Mouse (Mus musculus) neutrophil, adult 59 days (primary cell): ENCODE data around the gene Zfp36l2. TPM values are rescaled to one million over a fixed set of nuclear protein-coding genes. Genes with fewer than 3 reads are reported as not detected.

Experiments
- total RNA-seq, 2 experiments: library from RNA; stranded (reverse); gene quantifications; 1 replicate in 1 of 2; 2 replicates in 1 of 2; pipeline ENCODE4 v1.2.4; 2023

Zfp36l2 gene
- 100 to 1,000 TPM; 302 to 345 TPM for total RNA-seq

DNA sequence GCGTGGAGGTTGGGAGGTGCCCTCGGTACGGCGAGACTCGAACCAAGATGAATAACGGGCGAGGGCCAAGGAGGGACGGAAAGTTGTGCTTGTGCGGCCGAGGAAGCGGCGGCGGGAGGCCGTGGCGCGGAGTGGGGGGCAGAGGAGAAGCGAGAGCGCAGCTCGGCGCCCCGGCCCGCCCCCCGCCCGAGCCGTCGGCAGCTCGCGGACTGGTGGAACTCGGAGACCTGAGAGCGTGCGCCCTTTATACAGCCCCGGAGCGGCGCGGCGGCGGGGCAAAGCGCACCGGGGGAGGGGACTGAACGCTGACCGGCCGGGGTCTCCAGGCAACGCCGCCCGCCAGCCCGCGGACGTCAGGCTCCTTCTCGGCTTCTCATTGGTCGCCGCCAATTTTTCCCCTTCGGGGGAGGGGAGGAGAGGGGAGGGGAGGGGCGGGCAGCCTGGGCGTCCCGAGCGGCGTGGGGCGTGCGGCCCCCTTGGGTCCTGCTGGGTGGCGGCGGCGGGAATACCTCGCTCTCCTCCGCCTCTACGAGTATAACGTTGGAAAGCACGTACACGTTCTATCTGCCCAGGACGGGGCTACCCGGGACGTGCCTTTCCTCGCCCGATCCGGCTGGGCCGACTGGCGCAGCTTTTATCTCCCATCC, at the start of gene Zfp36l2:
TSS of gene Zfp36l2 (minus strand) at position 221 of the 647 bp plus-strand sequence.

